Mouse (Mus musculus): ENCODE measurements around the gene Sag. TPM values are rescaled to one million over a fixed set of nuclear protein-coding genes. Genes with fewer than 3 reads are reported as not detected.

Sag gene
- polyA plus RNA-seq, 1 experiment from 2014 or later, result 3.3 TPM

GRCm38 (mm10) chr1:87864889-87865288 is 61.4 kb downstream of the Sag start:
- Histone ChIP-seq H3K4me1 (no peaks in the 10 kb centered on the region), H3K36me3 (replicated peaks) (0 out of 2 replicates have a peak, but pooled peaks cover 2% of the 10 kb centered on the region), H3K27ac (no peak overlapping the region), H3K4me3 (no peak overlapping the region), H3K27me3 (ENCODE audit: poor library complexity, severe bottlenecking) (no peaks in the 10 kb centered on the region), H3K9me3 (no peaks in the 10 kb centered on the region)
- no peak for DNase-seq (ENCODE audit: extremely low spot score, low spot score)

- 0 out of 2 replicates have a peak, but pooled peaks cover 2% of the 10 kb centered on the region for H3K36me3 ChIP-seq (replicated peaks)
- no peak for DNase-seq (ENCODE audit: extremely low spot score, low spot score)
- no peaks in the 10 kb centered on the region for H3K9me3 ChIP-seq
- 88% methylated on average over 1 of the region's 1 CpGs for WGBS
- no peak overlapping the region for H3K27ac ChIP-seq
- H3K4me1 ChIP-seq, result no peaks in the 10 kb centered on the region
- H3K27me3 ChIP-seq (ENCODE audit: poor library complexity, severe bottlenecking), result no peaks in the 10 kb centered on the region
- no peak overlapping the region for H3K4me3 ChIP-seq
These were observed 63.2 kb downstream of the Sag start for GRCm38 (mm10) chr1:87866672-87867071.

GRCm38 (mm10) chr1:87871546-87871945 is 68.1 kb downstream of the Sag start:
- H3K9me3 ChIP-seq, result no peaks in the 10 kb centered on the region
- DNase-seq (ENCODE audit: extremely low spot score, low spot score), result no peak
- H3K36me3 ChIP-seq (replicated peaks), result 0 out of 2 replicates have a peak, but pooled peaks cover 2% of the 10 kb centered on the region
- H3K4me3 ChIP-seq, result no peak overlapping the region
- no peaks in the 10 kb centered on the region for H3K27me3 ChIP-seq (ENCODE audit: poor library complexity, severe bottlenecking)
- H3K27ac ChIP-seq, result no peak overlapping the region
- H3K4me1 ChIP-seq, result no peaks in the 10 kb centered on the region; the same call in 1 of the 2 replicates

GRCm38 (mm10) chr1:87873081-87873480 is 69.6 kb downstream of the Sag start:
- Histone ChIP-seq H3K9me3 (no peaks in the 10 kb centered on the region), H3K27ac (no peak overlapping the region), H3K27me3 (ENCODE audit: poor library complexity, severe bottlenecking) (no peaks in the 10 kb centered on the region), H3K36me3 (replicated peaks) (0 out of 2 replicates have a peak, but pooled peaks cover 2% of the 10 kb centered on the region), H3K4me3 (no peak overlapping the region), H3K4me1 (peaks cover 11% of the 10 kb centered on the region)
- DNase-seq (ENCODE audit: extremely low spot score, low spot score), result no peak

- 92% methylated on average over 1 of the region's 1 CpGs for WGBS
- DNase-seq (ENCODE audit: extremely low spot score, low spot score), result no peak
- Histone ChIP-seq H3K4me1 (peaks cover 19% of the 10 kb centered on the region), H3K27me3 (ENCODE audit: poor library complexity, severe bottlenecking) (no peaks in the 10 kb centered on the region), H3K36me3 (replicated peaks) (peaks cover 8% of the 10 kb centered on the region), H3K4me3 (no peak overlapping the region), H3K27ac (no peak overlapping the region), H3K9me3 (no peaks in the 10 kb centered on the region)
These were observed 72.6 kb downstream of the Sag start for GRCm38 (mm10) chr1:87876065-87876464.

GRCm38 (mm10) chr1:87877552-87878283 is 74.2 kb downstream of the Sag start:
- peaks cover 17% of the 10 kb centered on the region for H3K36me3 ChIP-seq (replicated peaks)
- H3K27ac ChIP-seq, result no peak overlapping the region
- peaks cover 19% of the 10 kb centered on the region for H3K4me1 ChIP-seq
- no peak for DNase-seq (ENCODE audit: extremely low spot score, low spot score)
- no peaks in the 10 kb centered on the region for H3K27me3 ChIP-seq (ENCODE audit: poor library complexity, severe bottlenecking)
- no peak overlapping the region for H3K4me3 ChIP-seq
- WGBS, result 86% methylated on average over 9 of the region's 9 CpGs
- H3K9me3 ChIP-seq, result no peaks in the 10 kb centered on the region

- H3K36me3 ChIP-seq (replicated peaks), result peaks cover 30% of the 10 kb centered on the region
- H3K27me3 ChIP-seq (ENCODE audit: poor library complexity, severe bottlenecking), result no peaks in the 10 kb centered on the region
- no peak overlapping the region for H3K4me3 ChIP-seq
- H3K9me3 ChIP-seq, result no peaks in the 10 kb centered on the region
- DNase-seq (ENCODE audit: extremely low spot score, low spot score), result no peak
- H3K4me1 ChIP-seq, result peaks cover 19% of the 10 kb centered on the region
- WGBS, result 93% methylated on average over 3 of the region's 3 CpGs
- no peak overlapping the region for H3K27ac ChIP-seq
These were observed 75.6 kb downstream of the Sag start for GRCm38 (mm10) chr1:87879034-87879433.

- H3K9me3 ChIP-seq, result no peaks in the 10 kb centered on the region
- H3K27me3 ChIP-seq (ENCODE audit: poor library complexity, severe bottlenecking), result no peaks in the 10 kb centered on the region
- peaks cover 19% of the 10 kb centered on the region for H3K4me1 ChIP-seq
- WGBS, result 85% methylated on average over 3 of the region's 3 CpGs
- H3K4me3 ChIP-seq, result no peak overlapping the region
- DNase-seq (ENCODE audit: extremely low spot score, low spot score), result no peak
- H3K36me3 ChIP-seq (replicated peaks), result peaks cover 37% of the 10 kb centered on the region
- no peak overlapping the region for H3K27ac ChIP-seq
These were observed 76.2 kb downstream of the Sag start for GRCm38 (mm10) chr1:87879494-87880325.

- DNase-seq (ENCODE audit: extremely low spot score, low spot score), result no peak
- H3K4me3 ChIP-seq, result no peak overlapping the region
- H3K9me3 ChIP-seq, result no peaks in the 10 kb centered on the region
- no peaks in the 10 kb centered on the region for H3K27me3 ChIP-seq (ENCODE audit: poor library complexity, severe bottlenecking)
- peaks cover 19% of the 10 kb centered on the region for H3K4me1 ChIP-seq
- H3K27ac ChIP-seq, result no peak overlapping the region
- peaks cover 42% of the 10 kb centered on the region for H3K36me3 ChIP-seq (replicated peaks)
- WGBS, result 93% methylated on average over 6 of the region's 6 CpGs
These were observed 76.8 kb downstream of the Sag start for GRCm38 (mm10) chr1:87880326-87880627.

- no peak for DNase-seq (ENCODE audit: extremely low spot score, low spot score)
- no peaks in the 10 kb centered on the region for H3K9me3 ChIP-seq
- no peak overlapping the region for H3K27ac ChIP-seq
- peaks cover 19% of the 10 kb centered on the region for H3K4me1 ChIP-seq
- no peaks in the 10 kb centered on the region for H3K27me3 ChIP-seq (ENCODE audit: poor library complexity, severe bottlenecking)
- peaks cover 46% of the 10 kb centered on the region for H3K36me3 ChIP-seq (replicated peaks)
- 92% methylated on average over 2 of the region's 2 CpGs for WGBS
- no peak overlapping the region for H3K4me3 ChIP-seq
These were observed 77.4 kb downstream of the Sag start for GRCm38 (mm10) chr1:87880856-87881255.

GRCm38 (mm10) chr1:87881726-87882125 is 78.2 kb downstream of the Sag start:
- Histone ChIP-seq H3K36me3 (replicated peaks) (peaks cover 52% of the 10 kb centered on the region), H3K27me3 (ENCODE audit: poor library complexity, severe bottlenecking) (no peaks in the 10 kb centered on the region), H3K27ac (no peak overlapping the region), H3K9me3 (no peaks in the 10 kb centered on the region), H3K4me3 (no peak overlapping the region), H3K4me1 (peaks cover 17% of the 10 kb centered on the region)
- DNase-seq (ENCODE audit: extremely low spot score, low spot score), result no peak
- 91% methylated on average over 4 of the region's 4 CpGs for WGBS

- H3K4me3 ChIP-seq, result no peak overlapping the region
These were observed 79.1 kb downstream of the Sag start for GRCm38 (mm10) chr1:87882554-87882953.

GRCm38 (mm10) chr1:87890960-87891359 is 87.5 kb downstream of the Sag start:
- WGBS, result 91% methylated on average over 1 of the region's 1 CpGs
- no peak overlapping the region for H3K27ac ChIP-seq
- 0 out of 2 replicates have a peak, but pooled peaks cover 7% of the 10 kb centered on the region for H3K4me1 ChIP-seq
- no peak overlapping the region for H3K4me3 ChIP-seq
- no peaks in the 10 kb centered on the region for H3K9me3 ChIP-seq
- DNase-seq (ENCODE audit: extremely low spot score, low spot score), result no peak
- peaks cover 11% of the 10 kb centered on the region; the same call in 1 of the 2 replicates for H3K36me3 ChIP-seq (replicated peaks)
- H3K27me3 ChIP-seq (ENCODE audit: poor library complexity, severe bottlenecking), result no peaks in the 10 kb centered on the region

More at GRCm38 (mm10) chr1:87882554-87882953, 79.1 kb downstream of the Sag start:
- peaks cover 13% of the 10 kb centered on the region for H3K4me1 ChIP-seq
- peaks cover 52% of the 10 kb centered on the region for H3K36me3 ChIP-seq (replicated peaks)
- no peaks in the 10 kb centered on the region for H3K9me3 ChIP-seq
- no peaks in the 10 kb centered on the region for H3K27me3 ChIP-seq (ENCODE audit: poor library complexity, severe bottlenecking)
- H3K27ac ChIP-seq, result no peak overlapping the region
- DNase-seq (ENCODE audit: extremely low spot score, low spot score), result no peak

Measured in forebrain, embryonic 10.5 days (tissue).